Mouse (Mus musculus) G1E (cell line): ENCODE measurements around the gene Fyttd1.
"Not testable (repeated sequence)": the region's sequence is repeated elsewhere in the genome, so short reads cannot be mapped to it uniquely, and the experiment has no call there.

Experiments used
- CTCF ChIP-seq: IDR thresholded peaks from 2 replicates; pipeline ENCODE4 v1.5.1; 2012; ENCODE audit warnings: low read depth, low read length, inconsistent platforms, mixed read lengths
- GATA2 ChIP-seq: IDR thresholded peaks from 2 replicates; pipeline ENCODE4 v1.6.1; 2012; ENCODE audit warnings: low read depth, low read length, inconsistent platforms, borderline replicate concordance
- POLR2AphosphoS5 ChIP-seq: IDR thresholded peaks from 2 replicates; pipeline ENCODE4 v1.6.1; 2012; ENCODE audit warnings: low read depth, low read length, inconsistent platforms; ENCODE audit not compliant: insufficient replicate concordance

DNA sequence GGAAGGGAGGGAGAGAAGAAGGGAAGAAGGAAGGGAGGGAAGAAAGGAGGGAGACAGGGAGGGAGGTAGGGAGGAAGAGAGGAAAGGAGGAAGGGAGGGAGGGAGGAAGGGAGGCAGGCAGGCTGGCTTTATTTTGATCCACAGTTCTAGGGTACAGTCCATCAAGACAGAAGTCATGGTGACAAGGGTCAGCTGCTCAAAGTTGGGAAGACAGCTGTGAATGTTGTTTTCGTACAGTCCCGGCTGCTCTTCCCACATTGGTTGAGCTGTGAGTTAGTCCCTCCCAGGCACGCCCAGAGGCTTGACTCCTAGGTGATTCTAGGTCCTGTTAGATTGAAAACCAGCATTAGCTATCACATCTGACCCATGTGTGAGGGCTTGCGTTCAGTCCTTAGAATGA, 62.4 kb downstream of the Fyttd1 start:
- not testable (repeated sequence) for TF ChIP-seq CTCF, GATA2, POLR2AphosphoS5
